Mouse (Mus musculus) adrenal gland, adult (tissue): ENCODE measurements around the gene Pes1.

Experiments used
- DNase-seq, 2 experiments: peaks; one replicate each; pipeline ENCODE4 v3.0.0; 2022 to 2023; ENCODE audit warnings: low spot score in 1 of 2; ENCODE audit not compliant: inconsistent age in 2 of 2

Gene Pes1

GRCm38 (mm10) chr11:3963155-3963554 is 620 bp upstream of the Pes1 start:
- DNase-seq: no peak

DNA sequence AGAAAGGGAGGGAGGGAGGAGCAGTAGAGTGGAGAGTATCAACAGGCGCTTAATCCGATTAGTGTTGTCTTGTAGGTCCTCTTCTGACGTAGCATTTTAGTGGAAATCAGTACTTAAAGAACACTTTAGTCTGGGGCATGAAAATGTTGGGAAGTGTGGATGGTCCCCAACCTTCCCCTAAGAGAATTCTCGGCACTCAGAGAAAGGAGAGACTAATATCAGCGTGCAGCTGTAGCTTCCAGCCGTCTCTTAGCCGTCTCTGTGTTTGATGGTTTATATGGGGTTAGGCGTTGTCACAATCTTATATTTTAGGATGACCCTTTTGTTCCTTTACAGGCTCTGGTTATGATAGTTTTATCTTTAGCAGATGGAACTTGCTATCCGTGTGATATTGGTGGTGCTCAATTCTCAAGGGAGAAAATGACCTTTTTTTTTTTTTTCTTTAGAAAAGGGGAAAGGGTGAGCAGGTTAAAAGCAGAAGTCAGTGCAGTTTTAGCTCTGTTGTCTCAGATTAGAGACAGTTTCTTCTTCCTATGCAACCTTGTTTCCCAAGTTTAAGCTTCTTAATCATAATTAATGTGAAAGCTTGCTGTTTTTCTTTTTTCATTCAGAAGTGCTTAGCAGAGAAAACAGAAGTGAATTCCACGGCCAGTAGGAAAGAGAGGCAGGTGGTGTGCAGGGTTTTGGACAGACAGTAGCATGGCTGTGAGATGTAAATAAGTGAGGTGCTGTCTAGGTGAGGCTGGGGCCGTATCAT is 819 bp downstream of the Pes1 start:
- no peak for DNase-seq

GRCm38 (mm10) chr11:3969837-3970236 is 6.1 kb downstream of the Pes1 start:
- DNase-seq: no peak

GRCm38 (mm10) chr11:3970361-3970760 is 6.6 kb downstream of the Pes1 start:
- peak in 1 of 2 experiments; percentile 1 for DNase-seq

GRCm38 (mm10) chr11:3973081-3973480 is 9.3 kb downstream of the Pes1 start:
- no peak for DNase-seq

DNA sequence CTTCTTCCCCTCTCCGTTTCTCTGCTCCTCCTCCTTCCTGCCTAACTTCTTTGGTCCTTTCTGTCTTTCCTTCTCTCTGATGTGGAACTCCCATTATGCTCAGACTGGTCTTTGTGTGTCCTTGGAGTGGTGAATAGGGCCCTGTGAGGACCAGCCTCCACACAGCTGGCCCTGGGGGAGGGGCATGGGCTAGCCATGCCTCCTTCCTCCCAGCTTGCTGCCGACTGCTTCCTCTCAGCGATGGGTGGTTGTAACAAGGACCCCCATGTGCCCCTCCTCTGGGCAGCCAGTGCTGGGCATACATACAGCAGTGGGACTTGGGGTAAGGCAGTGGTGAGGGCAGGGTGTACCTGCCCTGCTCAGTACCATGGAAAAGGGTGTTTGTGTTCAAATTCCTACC is 10.5 kb downstream of the Pes1 start:
- no peak for DNase-seq

GRCm38 (mm10) chr11:3976678-3977077 is 12.9 kb downstream of the Pes1 start, which contains the start of gene 4930556J24Rik:
4930556J24Rik (minus strand) TSS chr11:3976778.
- no peak for DNase-seq

- no peak for DNase-seq
Observed at GRCm38 (mm10) chr11:3978421-3978820, 14.6 kb downstream of the Pes1 start.

- no peak for DNase-seq
Observed at GRCm38 (mm10) chr11:3981536-3981935, 17.8 kb downstream of the Pes1 start.

DNA sequence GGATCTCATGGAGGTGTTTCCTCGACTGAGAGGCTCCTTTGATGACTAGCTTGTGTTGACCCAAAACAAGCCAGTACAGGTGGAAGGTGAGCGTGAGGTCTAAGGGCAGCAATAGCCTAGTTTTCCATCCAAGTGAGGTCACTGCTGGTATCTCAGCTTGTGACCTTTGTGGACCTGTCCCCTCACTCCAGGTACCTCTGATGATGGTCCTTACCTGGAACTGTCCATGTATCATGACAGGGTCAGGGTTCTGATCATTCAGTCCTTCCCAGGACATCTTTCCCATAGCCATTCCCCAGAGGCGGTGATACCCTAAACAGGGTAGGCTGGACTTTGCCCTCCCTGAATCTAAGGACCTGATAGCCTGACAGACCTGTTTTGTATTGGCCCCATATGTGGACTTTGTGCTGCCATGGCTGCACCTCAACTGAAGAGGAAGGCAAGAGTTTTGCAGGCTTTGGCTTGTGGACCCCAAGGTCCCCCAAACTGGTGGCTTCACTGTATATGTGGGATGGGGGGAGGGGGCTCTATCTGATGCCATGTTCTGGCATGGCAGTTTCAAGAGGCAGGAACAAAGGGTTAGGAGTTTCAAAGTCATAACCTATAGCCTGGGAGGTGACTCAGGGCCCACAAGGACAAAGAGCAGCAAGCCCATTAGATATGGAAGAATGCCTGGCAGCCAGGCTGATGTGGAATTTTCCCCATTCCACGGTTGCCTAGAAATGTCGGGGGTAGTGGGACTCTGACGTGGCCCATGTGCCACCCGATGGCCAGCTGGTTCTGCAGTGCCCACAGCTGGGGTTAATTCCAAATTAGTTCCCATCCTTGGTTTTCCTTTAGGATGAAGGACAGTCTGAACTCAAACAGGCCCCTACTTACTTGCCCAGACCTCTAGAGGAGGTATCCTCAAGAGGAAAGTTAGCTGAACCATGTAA is 18.8 kb downstream of the Pes1 start:
- peak in 1 of 2 experiments; percentile 30 for DNase-seq

DNA sequence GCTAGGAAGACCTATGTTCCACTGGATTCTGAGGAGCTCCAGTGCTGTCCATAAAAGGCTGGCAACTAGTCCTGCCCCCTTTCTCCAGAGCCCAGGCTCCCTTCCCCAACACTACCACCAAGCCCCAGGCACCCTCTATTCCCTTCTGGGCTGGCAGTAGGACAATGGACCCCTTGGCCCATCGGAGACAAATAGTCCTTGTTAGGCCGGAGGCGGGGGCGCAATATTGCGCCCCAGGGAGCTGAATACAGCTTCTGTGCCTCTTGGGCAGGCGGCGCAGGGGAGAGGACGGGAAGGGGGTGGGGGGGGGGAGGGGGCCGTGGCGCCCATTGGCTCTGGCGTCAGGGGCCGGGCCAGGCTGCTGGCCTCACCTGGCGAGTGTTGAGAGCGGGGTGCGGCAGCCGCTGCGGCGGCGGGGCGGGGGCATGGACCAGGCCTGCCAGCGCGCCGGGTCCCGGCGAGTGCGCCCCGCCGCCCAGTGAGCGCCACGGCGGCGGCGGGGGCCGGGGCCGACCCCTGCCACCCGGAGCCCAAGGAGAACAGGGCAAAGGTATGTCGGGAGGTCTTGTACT is 19.6 kb downstream of the Pes1 start, which contains the start of gene Gal3st1:
Gal3st1 (plus strand) TSS at position 346 of the 572 bp plus-strand sequence.
- DNase-seq: no peak

- no peak for DNase-seq
Observed at GRCm38 (mm10) chr11:3983863-3984745, 20.3 kb downstream of the Pes1 start.

- DNase-seq: no peak
Observed at GRCm38 (mm10) chr11:3989748-3990147, 26.0 kb downstream of the Pes1 start.

GRCm38 (mm10) chr11:3993132-3993531 is 29.4 kb downstream of the Pes1 start:
- no peak for DNase-seq

- DNase-seq: no peak
Observed at GRCm38 (mm10) chr11:3993914-3994313, 30.1 kb downstream of the Pes1 start.

DNA sequence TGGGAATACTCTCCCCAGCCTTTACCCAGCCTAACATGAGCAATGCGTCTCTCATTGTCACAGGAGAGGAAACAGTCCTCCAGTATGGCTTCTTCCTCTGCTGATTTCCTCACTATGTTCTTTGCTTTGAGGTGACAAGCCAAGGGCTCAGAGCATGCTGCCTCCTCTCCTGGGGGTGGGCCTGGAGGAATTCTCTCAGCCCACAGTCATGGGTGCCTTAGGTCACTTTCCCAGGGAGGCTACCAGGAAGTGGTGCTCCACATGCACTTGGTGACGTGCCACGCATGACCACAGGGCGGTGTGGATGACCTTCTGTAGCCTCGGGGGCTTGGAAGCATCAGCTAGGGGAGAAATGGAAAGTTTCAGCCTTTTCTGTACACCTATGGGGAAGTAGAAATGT is 31.7 kb downstream of the Pes1 start:
- no peak for DNase-seq

DNA sequence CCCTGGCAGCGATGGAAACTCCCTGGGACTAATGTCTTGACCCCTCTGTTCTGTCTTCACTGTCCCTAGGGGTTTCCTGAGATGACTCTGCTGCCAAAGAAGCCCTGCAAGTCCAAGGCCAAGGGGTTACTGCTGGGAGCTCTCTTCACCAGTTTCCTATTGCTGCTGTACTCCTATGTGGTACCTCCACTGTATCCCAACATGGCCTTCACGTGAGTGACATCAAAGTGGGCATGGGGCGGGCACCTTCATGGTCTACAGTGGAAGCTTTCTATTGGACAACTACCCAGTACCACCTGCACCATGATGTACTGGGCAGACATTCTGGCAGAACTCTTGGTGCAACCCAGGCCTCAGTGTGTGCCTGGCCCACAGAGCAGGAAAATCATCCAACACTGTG is 33.1 kb downstream of the Pes1 start:
- no peak for DNase-seq

GRCm38 (mm10) chr11:3997978-3998720 is 34.4 kb downstream of the Pes1 start:
- no peak for DNase-seq

- no peak for DNase-seq
Observed at GRCm38 (mm10) chr11:3999547-3999946, 35.8 kb downstream of the Pes1 start.

DNA sequence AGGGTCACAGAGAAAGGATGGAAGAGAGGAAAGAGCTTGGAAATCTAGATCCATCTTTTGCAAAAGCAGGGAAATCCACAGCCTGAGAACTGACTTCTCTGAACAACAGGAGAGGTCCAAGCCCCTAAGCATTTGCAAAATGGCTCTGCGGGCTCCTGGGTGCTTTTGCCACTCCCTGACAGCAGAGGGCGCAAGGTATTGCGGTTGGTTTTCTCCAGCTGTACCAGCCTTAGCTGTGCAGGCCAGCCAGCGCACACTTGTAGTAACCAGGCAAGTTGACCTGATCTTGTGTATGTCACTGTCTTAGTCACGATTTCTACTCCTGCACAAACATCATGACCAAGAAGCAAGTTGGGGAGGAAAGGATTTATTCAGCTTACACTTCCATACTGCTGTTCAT is 37.8 kb downstream of the Pes1 start:
- peak; percentile 55 to 90 for DNase-seq
